Mouse (Mus musculus) liver, adult (tissue): ENCODE measurements at regions not wholly inside any gene's neighbourhood (a gene's known extent, or its start where the extent isn't known, plus 50 kb on each side); places are given as distances from the start of the nearest gene placed in this dataset.

Experiments
- GATA4 ChIP-seq: IDR thresholded peaks from 2 replicates; pipeline ENCODE4 v1.6.1; 2014; ENCODE audit warnings: mild to moderate bottlenecking, low read length; ENCODE audit not compliant: insufficient replicate concordance

GRCm38 (mm10) chr5:133774116-133774515, 325.4 kb upstream of the Castor2 start:
- no peak for TF ChIP-seq GATA4

GRCm38 (mm10) chr5:133768856-133769255, 330.7 kb upstream of the Castor2 start:
- TF ChIP-seq GATA4: no peak

GRCm38 (mm10) chr5:133757817-133758216, 341.7 kb upstream of the Castor2 start:
- TF ChIP-seq GATA4: no peak

- no peak for TF ChIP-seq GATA4
These were observed 345.3 kb upstream of the Castor2 start for GRCm38 (mm10) chr5:133754180-133754579.

GRCm38 (mm10) chr5:133753461-133754160, 345.9 kb upstream of the Castor2 start:
- TF ChIP-seq GATA4: no peak

- no peak for TF ChIP-seq GATA4
These were observed 352.6 kb upstream of the Castor2 start for GRCm38 (mm10) chr5:133746960-133747359.

- no peak for TF ChIP-seq GATA4
These were observed 353.1 kb upstream of the Castor2 start for GRCm38 (mm10) chr5:133746411-133746810.

- TF ChIP-seq GATA4: no peak
These were observed 355.4 kb upstream of the Castor2 start for GRCm38 (mm10) chr5:133744136-133744535.

- no peak for TF ChIP-seq GATA4
These were observed 355.9 kb upstream of the Castor2 start for GRCm38 (mm10) chr5:133743606-133744005.

- no peak for TF ChIP-seq GATA4
These were observed 367.6 kb upstream of the Castor2 start for GRCm38 (mm10) chr5:133731871-133732270.

GRCm38 (mm10) chr5:133718187-133719078, 381.1 kb upstream of the Castor2 start:
- no peak for TF ChIP-seq GATA4

GRCm38 (mm10) chr5:133715830-133716229, 383.7 kb upstream of the Castor2 start:
- no peak for TF ChIP-seq GATA4

- no peak for TF ChIP-seq GATA4
These were observed 386.9 kb upstream of the Castor2 start for GRCm38 (mm10) chr5:133712652-133713051.

- no peak for TF ChIP-seq GATA4
These were observed 390.6 kb upstream of the Castor2 start for GRCm38 (mm10) chr5:133708881-133709280.

GRCm38 (mm10) chr5:133686206-133686605, 413.3 kb upstream of the Castor2 start:
- TF ChIP-seq GATA4: no peak

GRCm38 (mm10) chr5:133683021-133683420, 416.5 kb upstream of the Castor2 start:
- no peak for TF ChIP-seq GATA4

GRCm38 (mm10) chr5:133676791-133677450, 422.6 kb upstream of the Castor2 start:
- no peak for TF ChIP-seq GATA4
